Mouse (Mus musculus) layer of hippocampus, adult 9-10 months (tissue): ENCODE measurements around the gene Ppp1r26.
"Not testable (repeated sequence)": the region's sequence is repeated elsewhere in the genome, so short reads cannot be mapped to it uniquely, and the experiment has no call there.

Source experiments
- DNase-seq: peaks from one replicate; pipeline ENCODE4 v3.0.0; 2022; ENCODE audit warnings: low spot score

Ppp1r26 gene

DNA sequence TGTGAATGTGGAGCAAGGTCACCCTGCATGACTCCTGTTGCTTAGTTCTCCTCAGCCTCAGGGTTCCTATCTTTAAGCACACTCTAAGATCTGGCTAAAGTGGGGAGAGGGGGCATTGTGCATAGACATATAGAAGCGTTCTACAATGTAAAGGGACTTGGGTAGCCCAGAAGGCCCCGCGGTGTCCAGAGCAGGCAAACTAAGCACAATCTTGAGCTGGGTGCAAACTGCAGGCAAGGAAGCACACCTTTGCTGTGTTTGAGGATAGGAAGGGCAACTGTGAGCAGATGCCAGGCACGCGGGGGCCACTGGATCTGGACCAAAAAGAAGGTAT, 452 bp upstream of the Ppp1r26 start:
- no peak for DNase-seq

DNA sequence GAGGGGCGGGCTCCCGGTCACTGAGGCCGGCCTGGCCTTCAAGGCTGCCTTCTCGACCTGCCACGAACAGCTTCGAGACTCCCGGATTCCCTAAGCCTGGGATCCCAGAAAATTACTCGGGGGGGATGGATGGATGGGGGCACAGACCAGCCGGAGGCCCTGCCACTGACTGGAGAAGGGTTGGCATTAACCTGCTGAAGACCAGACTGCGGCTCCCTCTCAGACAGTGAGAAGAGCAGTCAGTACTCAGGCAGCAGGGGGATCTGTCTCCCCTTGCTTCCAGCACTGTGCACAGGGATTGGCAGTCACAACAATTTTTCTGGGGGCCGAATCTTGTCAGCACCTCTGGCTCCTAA, 693 bp downstream of the Ppp1r26 start:
- no peak for DNase-seq

DNA sequence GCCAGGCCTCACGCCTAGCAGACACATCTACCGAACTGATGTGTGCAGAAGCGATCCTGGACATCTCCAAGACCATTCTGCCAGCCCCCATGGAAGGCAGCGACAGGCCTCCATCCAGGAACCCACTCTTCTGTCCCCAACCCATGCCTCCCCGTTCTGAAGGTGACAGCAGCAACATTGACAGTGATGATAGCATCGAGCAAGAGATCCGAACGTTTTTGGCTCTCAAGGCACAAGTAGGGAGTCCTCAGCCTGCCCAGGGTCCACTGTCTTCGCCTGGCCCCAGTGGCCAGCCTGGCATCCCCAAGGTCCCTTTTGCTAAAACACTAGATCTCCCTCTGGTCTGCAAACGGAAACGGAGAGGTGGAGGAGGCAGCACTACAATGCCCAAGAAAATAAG, 5.1 kb downstream of the Ppp1r26 start:
- no peak for DNase-seq

DNA sequence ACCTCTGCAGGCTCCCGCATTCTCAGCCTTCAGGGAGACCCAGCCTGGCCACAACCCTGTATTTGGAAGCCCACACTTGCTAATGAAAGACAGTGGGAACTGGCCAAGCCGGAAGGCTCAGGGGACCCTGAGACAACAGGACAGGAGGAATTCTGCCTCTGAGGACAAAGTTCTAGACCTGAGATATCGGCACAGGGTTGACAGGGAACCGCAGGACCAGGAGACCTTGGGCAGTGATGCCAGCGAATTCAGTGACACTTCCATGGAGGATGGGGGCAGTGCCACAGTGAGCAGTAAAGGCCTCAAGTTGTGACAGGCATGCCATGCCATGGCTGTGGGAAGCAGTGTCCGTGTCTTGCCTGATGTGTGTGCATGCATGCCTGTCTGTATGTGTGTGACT, 6.9 kb downstream of the Ppp1r26 start:
- no peak for DNase-seq

DNA sequence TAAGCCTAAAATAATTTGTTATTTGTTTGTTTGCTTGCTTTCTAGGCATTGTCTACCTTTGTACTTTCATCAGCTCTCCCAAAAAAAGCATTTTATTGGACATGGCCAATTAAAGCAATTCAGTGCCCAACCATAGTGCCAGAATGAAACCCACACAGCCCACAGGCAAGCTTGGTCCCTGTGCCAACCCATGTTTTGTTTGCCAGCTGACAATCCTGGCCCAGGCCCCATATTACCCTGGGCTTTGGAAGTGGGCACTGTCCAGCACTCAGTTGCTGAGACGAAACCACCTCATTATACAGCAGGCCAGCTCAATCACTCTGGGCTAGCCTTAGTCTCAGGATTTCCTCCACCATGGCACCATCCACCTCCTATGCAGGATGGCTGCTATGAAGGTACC, 10.0 kb downstream of the Ppp1r26 start:
- DNase-seq: no peak

DNA sequence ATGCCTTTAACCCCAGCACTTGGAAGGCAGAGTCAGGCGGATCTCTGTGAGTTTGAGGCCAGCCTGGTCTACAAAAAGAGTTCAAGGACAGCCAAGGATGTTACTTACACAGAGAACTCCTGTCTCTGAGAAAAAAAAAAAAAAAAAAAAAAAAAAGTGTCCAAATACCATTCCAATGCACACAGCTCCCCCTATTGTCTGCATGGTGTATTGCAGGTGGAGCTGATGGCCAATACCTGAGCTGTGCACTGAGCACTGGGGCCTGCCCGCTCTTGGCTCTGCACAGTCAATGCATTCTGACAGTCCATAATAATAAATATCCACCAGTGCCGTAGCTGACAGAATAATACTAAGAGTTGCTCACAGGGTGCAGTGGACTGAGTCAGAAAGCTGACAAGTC, 17.3 kb downstream of the Ppp1r26 start:
- DNase-seq: peak; percentile 74

DNA sequence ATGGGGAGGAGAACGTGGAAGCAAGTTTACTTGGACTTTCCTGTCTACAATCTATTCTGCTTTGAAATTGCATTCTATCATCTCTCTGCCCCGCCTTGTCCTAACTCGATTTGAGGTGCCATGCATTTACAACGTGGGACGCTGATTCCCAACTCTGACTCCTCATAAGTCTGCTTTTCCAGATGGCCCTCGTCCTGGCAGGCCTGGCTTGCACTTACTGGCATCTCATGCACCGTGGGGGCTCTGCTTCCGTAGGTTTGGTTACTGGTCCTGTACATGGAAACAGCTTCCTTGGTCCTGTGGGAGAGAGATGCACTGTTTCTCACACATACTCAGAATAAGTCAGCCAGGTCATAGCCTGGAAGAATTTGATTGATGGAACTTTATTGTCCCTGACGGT, 18.3 kb downstream of the Ppp1r26 start:
- no peak for DNase-seq

DNA sequence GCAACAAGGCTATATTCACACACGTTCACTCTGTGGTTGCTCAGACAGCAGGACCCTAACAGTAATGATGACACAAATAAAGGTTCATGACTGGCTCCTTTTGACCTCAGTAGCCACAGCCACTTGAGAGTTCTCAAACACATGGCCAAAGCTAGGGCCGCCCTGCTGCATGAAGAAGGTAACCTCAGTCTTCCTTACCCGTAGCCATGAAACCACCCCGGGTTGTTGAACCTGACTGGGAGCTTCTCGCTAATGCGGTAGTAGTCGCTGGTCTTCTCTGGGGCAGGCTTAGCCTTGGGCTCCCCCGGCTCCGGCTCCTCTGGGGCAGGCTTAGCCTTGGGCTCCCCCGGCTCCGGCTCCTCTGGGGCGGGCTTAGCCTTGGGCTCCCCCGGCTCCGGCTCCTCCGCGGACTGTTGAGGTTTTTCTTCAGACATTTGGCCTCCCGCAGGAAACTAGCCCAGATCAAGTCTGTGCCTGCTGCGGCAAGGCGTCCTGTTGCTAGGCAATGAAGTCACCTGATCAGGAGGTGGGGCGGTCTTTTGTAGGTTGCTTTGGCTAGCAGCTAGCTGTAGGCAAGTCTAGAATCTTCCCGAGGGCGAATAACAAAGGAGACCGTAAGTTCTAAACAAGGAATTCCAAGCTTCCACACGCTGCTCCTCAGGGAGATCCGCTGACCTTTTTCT, 19.4 kb downstream of the Ppp1r26 start, which contains the start of gene 1700007K13Rik:
Gene 1700007K13Rik, minus strand, starts transcription at position 497 of the 683 bp plus-strand sequence.
- DNase-seq: peak; percentile 37

GRCm38 (mm10) chr2:28467860-28468485, 21.4 kb downstream of the Ppp1r26 start, which contains the start of gene Mrps2:
TSS of gene Mrps2 (plus strand) at chr2:28468066.
- peak; percentile 63 for DNase-seq

DNA sequence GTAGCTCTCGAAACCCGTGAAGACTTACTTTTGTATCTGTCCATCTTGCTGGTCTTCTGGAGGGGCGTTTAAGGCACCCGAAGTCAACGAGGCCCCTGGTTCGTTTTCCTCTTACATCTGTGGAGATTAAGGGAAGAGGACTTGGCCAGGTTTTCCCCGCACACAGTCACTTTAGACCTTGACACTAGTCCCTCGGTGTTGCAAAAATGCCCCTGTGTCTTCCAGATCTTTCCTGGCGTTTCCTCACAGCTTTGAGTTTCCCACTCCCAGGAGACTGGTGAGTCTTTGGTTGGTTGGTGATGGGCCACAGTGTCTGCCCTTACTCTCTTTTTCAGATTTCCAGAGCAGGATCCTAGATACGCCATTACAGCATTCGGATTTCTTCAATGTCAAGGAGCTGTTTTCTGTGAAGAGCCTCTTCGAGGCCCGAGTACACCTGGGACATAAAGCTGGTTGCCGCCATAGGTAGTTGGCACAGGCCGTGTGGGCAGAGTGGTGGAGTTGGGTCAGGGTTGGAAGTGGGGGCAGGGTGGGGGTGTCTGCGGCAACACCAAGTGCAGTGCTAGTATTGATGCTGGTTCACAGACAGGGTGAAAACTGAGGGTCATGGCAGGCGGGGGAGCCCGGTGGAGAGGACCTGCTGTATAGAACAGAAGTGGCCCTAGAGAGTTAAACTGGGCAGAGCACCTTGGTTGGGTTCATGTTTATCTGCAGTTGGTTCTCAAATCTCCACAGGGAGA, 22.1 kb downstream of the Ppp1r26 start:
- DNase-seq: no peak

DNA sequence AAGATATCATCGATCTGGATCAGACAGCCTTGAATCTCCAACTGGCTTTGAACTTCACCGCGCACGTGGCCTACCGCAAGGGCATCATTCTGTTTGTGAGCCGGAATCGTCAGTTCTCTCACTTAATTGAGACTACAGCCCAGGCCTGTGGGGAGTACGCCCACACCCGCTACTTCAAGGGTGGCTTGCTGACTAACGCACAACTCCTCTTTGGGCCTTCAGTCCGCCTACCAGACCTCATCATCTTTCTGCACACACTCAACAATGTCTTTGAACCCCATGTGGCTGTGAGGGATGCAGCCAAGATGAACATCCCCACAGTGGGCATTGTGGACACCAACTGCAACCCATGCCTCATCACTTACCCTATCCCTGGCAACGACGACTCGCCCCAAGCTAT, 22.9 kb downstream of the Ppp1r26 start:
- no peak for DNase-seq

DNA sequence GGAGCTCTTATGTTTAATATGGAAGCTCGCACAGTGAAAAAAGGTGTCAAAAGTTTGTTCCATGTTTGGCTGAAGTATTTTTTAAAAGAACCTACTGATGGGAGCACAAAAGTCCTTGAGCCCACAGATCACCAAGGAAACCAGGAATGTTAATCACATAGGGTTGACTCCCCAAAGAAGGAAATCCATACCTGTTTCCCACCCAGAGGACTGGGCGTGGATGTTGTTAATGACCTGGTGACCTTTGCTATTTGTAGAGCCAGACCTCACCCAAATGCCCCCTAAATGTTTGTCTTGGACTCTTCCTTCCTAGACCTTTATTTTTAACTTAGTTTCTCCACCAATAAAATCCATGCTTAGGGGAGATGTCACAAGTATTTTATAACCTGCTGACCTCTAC, 24.0 kb downstream of the Ppp1r26 start:
- DNase-seq: no peak

DNA sequence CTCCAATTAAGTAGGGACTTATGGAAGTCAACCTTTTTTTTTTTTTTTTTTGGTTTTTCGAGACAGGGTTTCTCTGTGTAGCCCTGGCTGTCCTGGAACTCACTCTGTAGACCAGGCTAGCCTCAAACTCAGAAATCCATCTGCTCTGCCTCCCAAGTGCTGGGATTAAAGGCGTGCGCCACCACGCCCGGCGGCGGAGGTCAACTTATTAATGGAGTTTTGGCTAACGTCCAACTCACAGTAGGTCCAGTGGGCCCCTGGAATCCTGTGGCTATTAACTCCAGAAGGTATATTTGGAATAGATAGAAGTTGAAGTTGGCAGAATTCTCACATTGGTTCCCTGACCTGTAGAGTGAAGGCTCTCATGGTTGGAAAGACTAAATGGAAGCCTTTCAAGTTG, 25.4 kb downstream of the Ppp1r26 start:
- DNase-seq: not testable (repeated sequence)

DNA sequence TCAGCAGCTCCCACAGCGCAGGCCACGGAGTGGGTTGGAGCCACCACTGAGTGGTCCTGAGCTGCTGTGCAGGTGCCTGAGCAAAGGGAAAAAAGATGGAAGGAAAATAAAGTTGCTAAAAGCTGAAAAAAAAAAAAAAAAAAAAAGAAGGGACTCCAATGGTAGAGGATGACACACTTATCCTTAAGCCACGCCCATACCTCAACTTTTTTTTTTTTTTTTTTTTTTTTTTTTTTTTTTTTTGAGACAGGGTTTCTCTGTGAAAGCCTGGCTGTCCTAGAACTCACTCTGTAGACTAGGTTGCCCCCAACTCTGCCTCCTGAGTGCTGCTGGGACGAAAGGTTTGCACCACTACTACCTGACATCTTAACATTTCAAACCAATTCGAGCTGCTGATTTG, 31.4 kb downstream of the Ppp1r26 start:
- DNase-seq: not testable (repeated sequence)

DNA sequence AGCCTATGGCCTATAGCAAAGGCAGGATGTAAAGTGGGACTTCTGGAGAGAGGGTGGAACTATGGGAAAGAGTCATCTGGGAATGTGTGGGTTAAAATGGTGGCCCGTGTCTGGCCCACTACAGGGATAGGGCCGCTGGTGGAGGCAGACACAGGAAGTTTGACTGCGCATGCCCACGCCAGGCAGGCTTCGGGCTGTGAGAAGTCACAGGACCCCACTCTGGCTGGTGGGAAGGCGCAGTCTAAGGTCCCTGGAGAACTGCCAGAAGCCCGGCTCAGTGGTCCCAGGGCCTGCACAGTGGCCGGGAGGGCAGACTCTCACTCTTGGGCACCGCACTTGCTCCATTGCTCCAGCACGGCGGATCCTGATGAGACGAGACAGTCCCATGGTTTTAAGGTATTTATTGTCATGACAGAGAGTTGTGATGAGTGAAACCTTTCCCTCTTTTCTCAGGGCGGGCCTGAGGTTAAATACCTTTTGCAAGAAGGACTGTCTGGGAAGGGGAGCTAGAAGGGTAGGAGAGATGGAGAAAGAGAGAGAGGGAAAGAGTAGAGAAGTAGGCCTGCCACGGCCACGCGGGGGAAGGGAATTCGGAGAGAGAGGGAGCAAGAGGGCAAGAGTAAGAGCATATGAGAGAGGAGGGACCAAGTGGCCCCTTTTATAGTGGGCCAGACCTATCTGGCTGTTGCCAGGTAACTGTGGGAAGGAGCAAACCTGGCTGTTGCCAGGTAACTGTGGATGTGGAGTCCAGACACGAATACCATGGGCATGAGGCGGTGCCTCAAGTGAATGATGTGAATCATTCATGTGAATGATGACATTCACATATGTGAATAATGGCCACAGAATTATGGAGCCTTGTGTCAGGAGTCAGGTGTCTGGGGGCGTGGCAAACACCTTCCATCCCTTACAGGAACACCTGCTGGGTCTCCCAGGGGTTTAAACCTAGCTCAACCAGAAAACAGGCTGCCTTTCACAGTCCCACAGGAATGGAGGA, 32.9 kb downstream of the Ppp1r26 start:
- DNase-seq: no peak

- no peak for DNase-seq
These were observed 37.3 kb downstream of the Ppp1r26 start for GRCm38 (mm10) chr2:28483861-28484260.

GRCm38 (mm10) chr2:28494521-28494920, 47.9 kb downstream of the Ppp1r26 start:
- no peak for DNase-seq

DNA sequence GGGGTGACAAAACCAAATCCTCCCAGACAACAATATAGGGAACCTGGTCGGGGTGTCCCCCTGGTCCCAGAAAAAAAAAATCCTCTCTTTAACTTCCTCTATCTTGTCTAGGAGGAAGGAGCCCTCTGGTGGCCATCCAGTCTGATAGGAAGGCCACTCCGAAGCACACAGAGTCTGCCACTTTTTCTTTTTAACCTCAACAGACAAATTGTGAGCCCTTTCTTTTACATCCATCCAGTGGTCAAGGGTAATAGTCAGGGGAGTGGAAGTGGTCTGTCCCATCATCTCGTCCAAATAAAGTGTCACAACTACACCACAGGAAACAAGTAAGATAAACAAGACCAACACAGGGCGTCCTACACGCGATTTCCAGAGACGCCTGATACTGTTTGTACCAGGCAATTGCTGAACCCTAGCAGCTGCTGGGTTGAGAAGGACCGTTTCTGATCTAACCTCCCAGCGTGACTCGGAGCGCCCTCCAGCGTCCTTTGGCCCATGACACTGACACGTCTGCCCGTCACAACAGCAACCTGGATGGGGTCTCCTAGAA, 48.7 kb downstream of the Ppp1r26 start:
- DNase-seq: no peak

- no peak for DNase-seq
These were observed 49.4 kb downstream of the Ppp1r26 start for GRCm38 (mm10) chr2:28495801-28496595.

DNA sequence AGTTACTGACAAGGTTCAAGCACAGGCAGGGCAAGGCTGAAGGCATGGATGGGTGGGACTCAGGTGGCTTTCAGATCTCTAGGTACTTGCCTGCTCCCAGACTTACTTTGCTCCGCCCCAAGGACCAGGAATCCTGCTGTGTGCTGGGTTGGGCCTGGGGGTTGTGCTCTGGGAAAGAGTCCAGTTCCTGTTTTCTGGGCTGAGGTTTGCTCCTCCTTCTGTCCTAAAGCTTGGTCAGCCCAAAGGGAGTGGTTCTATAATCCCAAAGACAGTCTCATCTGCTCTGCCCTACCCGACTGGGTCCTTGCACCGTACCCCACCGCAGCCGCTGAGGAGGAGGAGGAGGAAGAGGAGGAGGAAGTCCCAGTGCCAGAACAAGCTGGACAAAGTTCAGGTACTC, 50.1 kb downstream of the Ppp1r26 start, which contains the start of gene Gbgt1:
Gene Gbgt1, plus strand, starts transcription at position 221 of the 400 bp plus-strand sequence.
- DNase-seq: no peak

DNA sequence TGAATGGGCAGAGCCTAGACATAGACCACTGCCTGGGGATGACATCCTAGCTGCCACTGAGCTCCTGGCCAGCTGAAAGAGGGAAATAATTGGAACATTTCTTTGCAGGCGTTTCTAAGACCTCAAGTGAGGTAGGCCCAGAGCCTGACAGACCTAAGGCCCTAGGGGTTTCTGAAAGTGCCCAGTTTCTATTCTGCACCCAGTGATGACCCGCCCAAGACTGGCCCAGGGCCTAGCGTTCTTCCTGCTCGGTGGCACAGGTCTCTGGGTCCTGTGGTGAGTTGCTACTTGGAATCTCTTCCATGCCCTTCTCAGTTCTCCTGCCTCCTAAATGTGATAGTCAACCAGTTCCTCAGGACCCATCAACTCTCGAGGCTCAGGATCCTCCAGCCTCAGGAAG, 51.0 kb downstream of the Ppp1r26 start:
- no peak for DNase-seq
